Mouse (Mus musculus) neural tube, embryonic 14.5 days (tissue): ENCODE results near the gene Edn3. TPM values are rescaled to one million over a fixed set of nuclear protein-coding genes. Genes with fewer than 3 reads are reported as not detected.

Experiments used
- ATAC-seq: fragments of 200-750 bp; cut with Nextera tagmentation; 2 replicates; pipeline ENCODE4 v1.8.0; 2017; ENCODE audit warnings: low read depth, mild to moderate bottlenecking, moderate TSS enrichment, moderate library complexity
- H3K27ac ChIP-seq: fragments of 300-500 bp; sonication (generic); 2 replicates; pipeline ENCODE4 v1.5.1; 2014; ENCODE audit warnings: low read depth, mild to moderate bottlenecking, control low read depth, low read length, moderate library complexity, mixed read lengths
- H3K27me3 ChIP-seq: fragments of 300-500 bp; sonication (generic); 2 replicates; pipeline ENCODE4 v1.6.1; 2014; ENCODE audit warnings: low read length; ENCODE audit not compliant: control insufficient read depth, insufficient read depth
- H3K36me3 ChIP-seq: fragments of 300-500 bp; sonication (generic); 2 replicates; pipeline ENCODE4 v1.6.1; 2014; ENCODE audit warnings: low read length, mixed read lengths; ENCODE audit not compliant: control insufficient read depth, insufficient read depth
- H3K4me1 ChIP-seq: fragments of 300-500 bp; sonication (generic); 2 replicates; pipeline ENCODE4 v1.6.1; 2014; ENCODE audit warnings: low read length; ENCODE audit not compliant: control insufficient read depth, insufficient read depth
- H3K4me2 ChIP-seq: fragments of 300-500 bp; sonication (generic); 2 replicates; pipeline ENCODE4 v1.6.1; 2014; ENCODE audit warnings: mild to moderate bottlenecking, low read depth, low read length, control low read depth
- H3K4me3 ChIP-seq: fragments of 300-500 bp; sonication (generic); 2 replicates; pipeline ENCODE4 v1.5.1; 2014; ENCODE audit warnings: low read depth, low read length, control low read depth, mixed read lengths
- H3K9ac ChIP-seq: fragments of 300-500 bp; sonication (generic); replicated peaks from 2 replicates; pipeline ENCODE4 v1.6.1; 2014; ENCODE audit warnings: low read depth, mild to moderate bottlenecking, control low read depth, low read length, mixed read lengths
- H3K9me3 ChIP-seq: fragments of 300-500 bp; sonication (generic); 2 replicates; pipeline ENCODE4 v1.6.1; 2016; ENCODE audit warnings: low read length; ENCODE audit not compliant: control insufficient read depth
- WGBS: fragments of 180-500 bp; shearing (Covaris S2); extraction: QIAGEN DNeasy Blood & Tissue Kit; methylation state at CpG from one replicate; pipeline ENCODE4 v1.1.7; 2014; 5-methylcytosine and 5-hydroxymethylcytosine counted together
- polyA plus RNA-seq: library from polyadenylated mRNA; unstranded; fragments of >200 nt; fragmentation: Nextera tagmentation; extraction: Ambion mirVana; gene quantifications from 2 replicates; pipeline ENCODE4 v1.2.1, GENCODE M21; 2014

The Edn3 gene
- 0.08 and 4.4 TPM in 2 replicates for polyA plus RNA-seq

- Histone ChIP-seq H3K4me1 (peaks cover 6% of the 10 kb centered on the region; the same call in 1 of the 2 replicates), H3K4me3 (peak within 1 kb of the TSS; percentile 31), H3K4me2 (peak within 1 kb of the TSS; percentile 72), H3K9ac (0 out of 2 replicates have a peak within 1 kb of the TSS, but pooled peaks have one; percentile 21), H3K36me3 (no peaks in the 10 kb centered on the region), H3K9me3 (no peaks in the 10 kb centered on the region), H3K27me3 (peaks cover 3% of the 10 kb centered on the region), H3K27ac (no peak within 1 kb of the TSS)
- 2% methylated on average over 48 of the region's 48 CpGs for WGBS
- peak; percentile 60; the same call in 1 of the 2 replicates for ATAC-seq
Observed at GRCm38 (mm10) chr2:174760479-174761121, at the start of gene Edn3. Edn3 (plus strand) TSS chr2:174760619.

DNA sequence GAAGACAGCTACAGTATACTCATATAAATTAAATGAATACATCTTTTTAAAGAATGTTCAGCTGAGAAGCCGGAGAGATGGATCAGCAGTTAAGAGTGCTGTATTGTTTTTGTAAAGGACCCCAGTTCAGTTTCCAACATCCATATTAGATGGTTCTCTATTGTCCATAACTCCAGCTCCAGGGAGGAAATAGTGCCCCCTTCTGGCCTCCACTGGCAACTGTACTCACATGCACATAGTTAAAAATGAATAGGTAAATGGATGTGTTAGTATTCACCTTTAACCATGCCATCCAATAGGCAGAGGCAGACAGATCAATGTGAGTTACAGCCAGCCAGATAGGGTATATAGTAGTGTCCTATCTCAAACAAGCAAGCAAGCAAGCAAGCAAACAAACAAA, 48.4 kb upstream of the Edn3 start:
- Histone ChIP-seq H3K27ac (no peak overlapping the region), H3K27me3 (no peaks in the 10 kb centered on the region), H3K9me3 (no peaks in the 10 kb centered on the region), H3K9ac (no peak overlapping the region), H3K4me2 (no peak overlapping the region), H3K4me1 (no peaks in the 10 kb centered on the region), H3K36me3 (no peaks in the 10 kb centered on the region), H3K4me3 (no peak overlapping the region)
- no peak for ATAC-seq
- WGBS: 94% methylated on average over 1 of the region's 1 CpGs

GRCm38 (mm10) chr2:174715938-174716337, 44.5 kb upstream of the Edn3 start:
- Histone ChIP-seq H3K4me1 (no peaks in the 10 kb centered on the region), H3K4me2 (no peak overlapping the region), H3K9me3 (no peaks in the 10 kb centered on the region), H3K36me3 (no peaks in the 10 kb centered on the region), H3K27ac (no peak overlapping the region), H3K27me3 (no peaks in the 10 kb centered on the region), H3K4me3 (no peak overlapping the region), H3K9ac (no peak overlapping the region)
- no peak for ATAC-seq

GRCm38 (mm10) chr2:174717857-174718256, 42.6 kb upstream of the Edn3 start:
- H3K9me3 ChIP-seq: no peaks in the 10 kb centered on the region
- no peak for ATAC-seq
- no peaks in the 10 kb centered on the region for H3K27me3 ChIP-seq
- H3K9ac ChIP-seq: no peak overlapping the region
- no peak overlapping the region for H3K4me2 ChIP-seq
- 90% methylated on average over 4 of the region's 4 CpGs for WGBS
- H3K4me3 ChIP-seq: no peak overlapping the region
- H3K27ac ChIP-seq: no peak overlapping the region
- no peaks in the 10 kb centered on the region for H3K4me1 ChIP-seq
- H3K36me3 ChIP-seq: no peaks in the 10 kb centered on the region

GRCm38 (mm10) chr2:174727114-174727823, 33.1 kb upstream of the Edn3 start:
- Histone ChIP-seq H3K9me3 (no peaks in the 10 kb centered on the region), H3K4me3 (no peak overlapping the region), H3K36me3 (no peaks in the 10 kb centered on the region), H3K4me2 (no peak overlapping the region), H3K9ac (0 out of 2 replicates have a peak overlapping the region, but pooled peaks have one; percentile 11), H3K27me3 (no peaks in the 10 kb centered on the region), H3K27ac (no peak overlapping the region), H3K4me1 (0 out of 2 replicates have a peak, but pooled peaks cover 2% of the 10 kb centered on the region)
- peak; percentile 58; the same call in 1 of the 2 replicates for ATAC-seq
- 71% methylated on average over 10 of the region's 10 CpGs for WGBS

GRCm38 (mm10) chr2:174731939-174732338, 28.5 kb upstream of the Edn3 start:
- H3K4me3 ChIP-seq: no peak overlapping the region
- no peak for ATAC-seq
- WGBS: 93% methylated on average over 5 of the region's 5 CpGs

DNA sequence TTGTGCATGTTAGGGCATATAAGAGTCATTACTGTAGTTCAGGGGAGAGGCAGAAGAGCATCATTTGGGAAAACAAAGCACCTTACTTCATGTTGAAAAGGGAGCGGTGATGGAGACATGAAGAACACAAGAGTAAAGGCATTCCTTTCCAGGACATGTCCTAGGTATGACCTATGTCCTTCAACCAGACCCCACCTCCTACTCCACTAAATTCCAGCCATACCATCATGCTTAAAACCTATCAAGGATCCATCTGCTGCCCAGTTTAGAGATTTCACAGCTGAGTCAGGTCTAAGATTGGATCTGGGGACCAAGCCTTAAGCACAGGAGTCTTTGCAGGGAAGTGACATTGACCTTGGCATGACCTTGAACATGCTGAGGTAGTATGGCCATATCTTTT, 25.1 kb upstream of the Edn3 start:
- H3K27me3 ChIP-seq: no peaks in the 10 kb centered on the region
- no peak for ATAC-seq

More at GRCm38 (mm10) chr2:174731939-174732338, 28.5 kb upstream of the Edn3 start:
- Histone ChIP-seq H3K4me2 (no peak overlapping the region), H3K4me1 (no peaks in the 10 kb centered on the region), H3K9ac (no peak overlapping the region), H3K36me3 (no peaks in the 10 kb centered on the region), H3K27ac (no peak overlapping the region), H3K27me3 (no peaks in the 10 kb centered on the region), H3K9me3 (no peaks in the 10 kb centered on the region)

GRCm38 (mm10) chr2:174747182-174747581, 13.2 kb upstream of the Edn3 start:
- H3K9me3 ChIP-seq: no peaks in the 10 kb centered on the region
- WGBS: 80% methylated on average over 1 of the region's 1 CpGs

More for the DNA sequence above, 25.1 kb upstream of the Edn3 start:
- Histone ChIP-seq H3K4me3 (no peak overlapping the region), H3K9me3 (no peaks in the 10 kb centered on the region), H3K9ac (no peak overlapping the region), H3K4me2 (no peak overlapping the region), H3K27ac (no peak overlapping the region), H3K4me1 (no peaks in the 10 kb centered on the region), H3K36me3 (no peaks in the 10 kb centered on the region)
- 100% methylated on average over 1 of the region's 1 CpGs for WGBS

GRCm38 (mm10) chr2:174748381-174748780, 12.0 kb upstream of the Edn3 start:
- H3K4me2 ChIP-seq: no peak overlapping the region
- no peak overlapping the region for H3K9ac ChIP-seq
- H3K4me1 ChIP-seq: no peaks in the 10 kb centered on the region
- no peaks in the 10 kb centered on the region for H3K27me3 ChIP-seq
- ATAC-seq: no peak
- H3K27ac ChIP-seq: no peak overlapping the region
- no peaks in the 10 kb centered on the region for H3K36me3 ChIP-seq
- H3K9me3 ChIP-seq: no peaks in the 10 kb centered on the region
- 79% methylated on average over 8 of the region's 8 CpGs for WGBS
- no peak overlapping the region for H3K4me3 ChIP-seq

More at GRCm38 (mm10) chr2:174747182-174747581, 13.2 kb upstream of the Edn3 start:
- Histone ChIP-seq H3K36me3 (no peaks in the 10 kb centered on the region), H3K4me1 (no peaks in the 10 kb centered on the region), H3K9ac (no peak overlapping the region), H3K4me3 (no peak overlapping the region), H3K4me2 (no peak overlapping the region), H3K27ac (no peak overlapping the region), H3K27me3 (no peaks in the 10 kb centered on the region)
- ATAC-seq: no peak
